Mouse (Mus musculus) hindbrain, embryonic 15.5 days (tissue): ENCODE results near the gene Wdsub1. TPM values are rescaled to one million over a fixed set of nuclear protein-coding genes. Genes with fewer than 3 reads are reported as not detected.
A peak's percentile ranks its signal among the peaks of the same experiment; 100 is the strongest.

ENCODE experiments used
- ATAC-seq: fragments of 200-750 bp; cut with Nextera tagmentation; 2 replicates; pipeline ENCODE4 v1.8.0; 2017; ENCODE audit warnings: low read depth, moderate number of reproducible peaks, moderate TSS enrichment; ENCODE audit not compliant: low FRiP score
- H3K27ac ChIP-seq: fragments of 300-500 bp; sonication (generic); replicated peaks from 2 replicates; pipeline ENCODE4 v1.5.1; 2015; ENCODE audit warnings: mild to moderate bottlenecking, inconsistent platforms
- H3K27me3 ChIP-seq: fragments of 300-500 bp; sonication (generic); 2 replicates; pipeline ENCODE4 v1.6.1; 2015; ENCODE audit warnings: control low read depth, inconsistent platforms
- H3K36me3 ChIP-seq: fragments of 300-500 bp; sonication (generic); 2 replicates; pipeline ENCODE4 v1.6.1; 2015; ENCODE audit warnings: control low read depth, inconsistent platforms
- H3K4me1 ChIP-seq: fragments of 300-500 bp; sonication (generic); replicated peaks from 2 replicates; pipeline ENCODE4 v1.6.1; 2015; ENCODE audit warnings: control low read depth, inconsistent platforms
- H3K4me2 ChIP-seq: fragments of 300-500 bp; sonication (generic); 2 replicates; pipeline ENCODE4 v1.6.1; 2015; ENCODE audit warnings: moderate library complexity, mild to moderate bottlenecking, inconsistent platforms
- H3K4me3 ChIP-seq: fragments of 300-500 bp; sonication (generic); 2 replicates; pipeline ENCODE4 v1.5.1; 2015; ENCODE audit warnings: mild to moderate bottlenecking, inconsistent platforms
- H3K9ac ChIP-seq: fragments of 300-500 bp; sonication (generic); 2 replicates; pipeline ENCODE4 v1.6.1; 2015; ENCODE audit warnings: inconsistent platforms
- H3K9me3 ChIP-seq: fragments of 300-500 bp; sonication (generic); 2 replicates; pipeline ENCODE4 v1.6.1; 2016; ENCODE audit warnings: control low read depth, inconsistent platforms
- WGBS: fragments of 180-500 bp; shearing (Covaris S2); methylation state at CpG from one replicate; pipeline ENCODE4 v1.1.7; 2015; 5-methylcytosine and 5-hydroxymethylcytosine counted together
- polyA plus RNA-seq: library from polyadenylated mRNA; unstranded; fragments of >200 nt; fragmentation: Nextera tagmentation; extraction: Ambion mirVana; gene quantifications from 2 replicates; pipeline ENCODE4 v1.2.1, GENCODE M21; 2015

The Wdsub1 gene
- polyA plus RNA-seq, 1 experiment from 2014 or later = 18.8 TPM

- Histone ChIP-seq H3K9me3 (no peaks in the 10 kb centered on the region), H3K9ac (no peak overlapping the region), H3K4me1 (peaks cover 15% of the 10 kb centered on the region), H3K27ac (peak overlapping the region; percentile 33), H3K4me3 (no peak overlapping the region), H3K4me2 (no peak overlapping the region), H3K27me3 (no peaks in the 10 kb centered on the region), H3K36me3 (no peaks in the 10 kb centered on the region)
- no peak for ATAC-seq
- 62% methylated on average over 11 of the region's 12 CpGs for WGBS
These were observed 41.0 kb downstream of the Wdsub1 start for GRCm38 (mm10) chr2:59841189-59841939.

DNA sequence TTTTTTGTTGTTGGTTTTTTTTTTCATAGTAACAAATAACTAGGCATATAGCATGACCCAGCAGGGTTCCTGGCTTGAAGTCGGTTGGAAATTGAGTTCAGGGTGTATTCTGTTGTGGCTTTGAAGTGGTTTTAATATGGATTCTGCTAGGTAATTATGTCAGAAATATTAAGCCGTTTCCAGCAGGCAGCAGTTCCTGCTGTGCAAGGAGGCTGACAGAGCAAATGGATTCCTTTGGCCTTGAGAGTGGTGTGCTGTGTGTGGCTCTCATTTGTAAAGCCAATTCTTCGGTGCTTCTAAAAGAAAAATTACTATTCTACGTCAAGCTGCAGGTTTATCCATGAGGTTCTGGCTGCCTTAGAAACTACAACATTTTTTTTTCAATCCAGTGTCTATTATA, 42.2 kb downstream of the Wdsub1 start:
- H3K9ac ChIP-seq = no peak overlapping the region
- peak overlapping the region; percentile 33 for H3K27ac ChIP-seq
- 27% methylated on average over 4 of the region's 4 CpGs for WGBS
- no peak for ATAC-seq
- H3K4me3 ChIP-seq = no peak overlapping the region
- H3K27me3 ChIP-seq = no peaks in the 10 kb centered on the region
- no peak overlapping the region for H3K4me2 ChIP-seq
- H3K36me3 ChIP-seq = no peaks in the 10 kb centered on the region
- H3K9me3 ChIP-seq = no peaks in the 10 kb centered on the region
- H3K4me1 ChIP-seq = peaks cover 15% of the 10 kb centered on the region

GRCm38 (mm10) chr2:59839755-59840154, 42.6 kb downstream of the Wdsub1 start:
- Histone ChIP-seq H3K36me3 (no peaks in the 10 kb centered on the region), H3K4me3 (no peak overlapping the region), H3K4me1 (peaks cover 15% of the 10 kb centered on the region), H3K27ac (peak overlapping the region; percentile 33), H3K4me2 (no peak overlapping the region), H3K27me3 (no peaks in the 10 kb centered on the region), H3K9me3 (no peaks in the 10 kb centered on the region), H3K9ac (no peak overlapping the region)
- 82% methylated on average over 2 of the region's 2 CpGs for WGBS
- ATAC-seq = no peak

GRCm38 (mm10) chr2:59838825-59839224, 43.6 kb downstream of the Wdsub1 start:
- ATAC-seq = no peak; the same call in 1 of the 2 replicates
- H3K27ac ChIP-seq = 0 out of 2 replicates have a peak overlapping the region, but pooled peaks have one; percentile 34
- no peaks in the 10 kb centered on the region for H3K36me3 ChIP-seq
- no peak overlapping the region for H3K4me2 ChIP-seq
- H3K9ac ChIP-seq = no peak overlapping the region
- no peaks in the 10 kb centered on the region for H3K9me3 ChIP-seq
- peaks cover 15% of the 10 kb centered on the region for H3K4me1 ChIP-seq
- H3K4me3 ChIP-seq = no peak overlapping the region
- WGBS = 88% methylated on average over 8 of the region's 8 CpGs
- H3K27me3 ChIP-seq = no peaks in the 10 kb centered on the region

DNA sequence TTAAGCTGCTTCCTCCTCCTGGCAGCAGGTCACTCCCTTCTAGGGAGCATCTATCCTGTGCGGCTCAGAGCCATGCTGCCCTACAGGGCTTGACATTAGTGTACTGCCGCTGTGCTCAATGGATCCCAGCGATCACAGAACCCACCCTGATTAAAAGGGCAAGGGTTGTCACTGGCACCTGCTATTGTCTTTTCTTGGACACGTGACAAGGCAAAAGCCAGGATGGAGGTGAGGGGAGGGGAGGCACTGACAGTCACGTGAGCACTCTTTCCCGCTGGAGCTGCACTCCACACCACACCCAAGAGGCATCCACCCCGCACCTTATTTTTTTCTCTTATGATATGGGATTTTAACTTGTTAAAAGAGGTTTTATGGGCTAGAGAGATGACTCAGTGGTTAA, 50.6 kb downstream of the Wdsub1 start:
- peaks cover 31% of the 10 kb centered on the region for H3K4me1 ChIP-seq
- no peak overlapping the region for H3K27ac ChIP-seq
- H3K4me2 ChIP-seq = no peak overlapping the region
- no peak overlapping the region for H3K9ac ChIP-seq
- ATAC-seq = no peak
- no peaks in the 10 kb centered on the region for H3K27me3 ChIP-seq
- no peak overlapping the region for H3K4me3 ChIP-seq
- no peaks in the 10 kb centered on the region for H3K9me3 ChIP-seq
- 81% methylated on average over 7 of the region's 7 CpGs for WGBS
- H3K36me3 ChIP-seq = no peaks in the 10 kb centered on the region

- no peaks in the 10 kb centered on the region for H3K36me3 ChIP-seq
- H3K27ac ChIP-seq = no peak overlapping the region
- no peak overlapping the region for H3K4me3 ChIP-seq
- no peaks in the 10 kb centered on the region for H3K9me3 ChIP-seq
- H3K4me2 ChIP-seq = no peak overlapping the region
- H3K9ac ChIP-seq = no peak overlapping the region
- H3K27me3 ChIP-seq = no peaks in the 10 kb centered on the region
- ATAC-seq = no peak
- 86% methylated on average over 5 of the region's 5 CpGs for WGBS
- peaks cover 31% of the 10 kb centered on the region for H3K4me1 ChIP-seq
These were observed 51.5 kb downstream of the Wdsub1 start for GRCm38 (mm10) chr2:59830940-59831339.

GRCm38 (mm10) chr2:59830151-59830550, 52.2 kb downstream of the Wdsub1 start:
- Histone ChIP-seq H3K4me2 (no peak overlapping the region), H3K9me3 (no peaks in the 10 kb centered on the region), H3K27ac (peak overlapping the region; percentile 33; the same call in 1 of the 2 replicates), H3K4me1 (peaks cover 31% of the 10 kb centered on the region), H3K9ac (no peak overlapping the region), H3K36me3 (no peaks in the 10 kb centered on the region), H3K27me3 (no peaks in the 10 kb centered on the region), H3K4me3 (no peak overlapping the region)
- peak; percentile 49; the same call in 1 of the 2 replicates for ATAC-seq
- WGBS = 30% methylated on average over 9 of the region's 9 CpGs

DNA sequence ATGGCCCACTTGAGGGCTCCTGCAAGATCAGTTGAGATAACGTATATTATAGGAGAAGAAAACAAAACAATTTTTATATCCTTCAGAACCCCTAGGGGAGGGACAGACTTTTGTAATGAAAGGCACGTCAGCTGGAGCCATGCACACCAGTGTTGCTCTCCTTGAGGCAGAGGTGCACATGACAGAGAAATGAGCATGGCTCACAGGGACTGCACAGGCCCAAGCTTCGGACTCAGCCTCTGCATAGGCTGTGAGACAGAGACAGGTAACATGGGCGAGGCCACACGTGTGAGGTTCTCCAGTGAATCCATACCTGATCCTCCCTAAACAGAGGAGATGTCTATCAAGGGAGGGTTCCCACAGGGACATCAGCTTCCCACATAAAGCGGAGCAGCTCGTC, 52.7 kb downstream of the Wdsub1 start:
- ATAC-seq = peak; percentile 20; the same call in 1 of the 2 replicates
- Histone ChIP-seq H3K4me2 (no peak overlapping the region), H3K27ac (peak overlapping the region; percentile 33; the same call in 1 of the 2 replicates), H3K4me1 (peaks cover 31% of the 10 kb centered on the region), H3K36me3 (no peaks in the 10 kb centered on the region), H3K4me3 (no peak overlapping the region), H3K9me3 (no peaks in the 10 kb centered on the region), H3K9ac (no peak overlapping the region), H3K27me3 (no peaks in the 10 kb centered on the region)
- 73% methylated on average over 7 of the region's 7 CpGs for WGBS

DNA sequence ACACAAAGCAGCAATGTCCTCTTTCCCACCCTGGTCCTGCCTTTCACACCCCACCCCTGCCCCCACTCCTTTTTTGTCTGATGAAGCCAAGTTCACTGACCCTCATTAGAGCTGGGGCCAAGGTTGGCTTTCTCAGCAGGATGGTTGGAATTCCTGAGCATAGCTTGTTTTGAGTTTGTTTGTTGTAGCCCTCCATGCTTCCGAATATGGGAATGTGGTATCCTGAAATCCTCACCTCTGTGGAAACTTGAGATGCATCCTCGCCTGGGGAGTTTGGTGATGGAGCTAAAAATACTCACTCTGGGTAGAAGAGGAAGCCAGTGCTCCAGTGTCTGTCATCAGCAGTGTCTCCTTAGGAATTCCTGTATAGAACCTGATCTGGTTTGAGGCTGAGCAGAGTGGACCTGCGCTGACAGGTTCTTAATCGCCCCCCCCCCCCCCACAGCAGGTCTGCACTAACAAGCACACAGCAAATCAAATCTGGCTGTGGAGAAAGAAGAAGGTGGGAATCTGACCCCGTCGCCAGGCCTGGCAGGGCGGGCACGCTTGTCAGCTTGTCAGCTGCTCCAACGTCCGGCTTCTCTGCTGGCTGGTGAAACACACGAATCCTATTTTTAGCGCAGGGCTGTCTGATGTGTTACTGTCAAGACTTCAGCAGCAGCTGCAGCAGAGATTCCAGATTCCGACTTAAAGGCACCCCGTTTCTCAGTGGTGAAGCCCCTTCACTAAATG, 53.4 kb downstream of the Wdsub1 start:
- Histone ChIP-seq H3K27me3 (no peaks in the 10 kb centered on the region), H3K4me2 (0 out of 2 replicates have a peak overlapping the region, but pooled peaks have one; percentile 11), H3K36me3 (no peaks in the 10 kb centered on the region), H3K4me1 (peaks cover 31% of the 10 kb centered on the region), H3K4me3 (no peak overlapping the region), H3K9me3 (no peaks in the 10 kb centered on the region), H3K9ac (no peak overlapping the region), H3K27ac (peak overlapping the region; percentile 30)
- 30% methylated on average over 14 of the region's 14 CpGs for WGBS
- no peak for ATAC-seq

GRCm38 (mm10) chr2:59828103-59828655, 54.2 kb downstream of the Wdsub1 start:
- Histone ChIP-seq H3K27ac (no peak overlapping the region), H3K27me3 (no peaks in the 10 kb centered on the region), H3K4me2 (no peak overlapping the region), H3K9ac (no peak overlapping the region), H3K4me1 (peaks cover 31% of the 10 kb centered on the region), H3K4me3 (no peak overlapping the region), H3K9me3 (no peaks in the 10 kb centered on the region), H3K36me3 (no peaks in the 10 kb centered on the region)
- ATAC-seq = no peak
- WGBS = 57% methylated on average over 11 of the region's 11 CpGs

DNA sequence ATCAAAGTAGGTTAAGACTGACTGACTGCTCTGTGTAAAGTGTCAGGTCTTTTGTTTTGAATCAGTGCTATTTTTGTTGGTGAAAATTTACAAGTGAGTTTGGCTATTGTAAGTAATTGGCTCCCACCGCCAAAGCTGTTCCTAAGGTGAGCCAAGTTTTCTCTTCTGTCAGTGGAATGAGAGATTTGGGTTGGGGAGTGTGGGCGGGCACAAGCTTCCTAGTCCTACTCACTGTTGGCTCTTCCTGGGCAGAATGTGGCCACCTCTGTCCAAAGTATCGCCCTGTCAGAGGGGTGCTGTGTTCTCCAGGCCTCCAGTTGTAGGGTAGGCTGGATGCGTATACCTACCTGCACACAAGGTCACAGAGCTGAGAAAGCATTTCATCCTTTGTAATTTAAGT, 57.0 kb downstream of the Wdsub1 start:
- Histone ChIP-seq H3K4me2 (no peak overlapping the region), H3K4me1 (peaks cover 26% of the 10 kb centered on the region), H3K36me3 (no peaks in the 10 kb centered on the region), H3K9ac (no peak overlapping the region), H3K4me3 (no peak overlapping the region), H3K27ac (no peak overlapping the region), H3K27me3 (no peaks in the 10 kb centered on the region), H3K9me3 (no peaks in the 10 kb centered on the region)
- no peak for ATAC-seq
- 81% methylated on average over 4 of the region's 4 CpGs for WGBS

DNA sequence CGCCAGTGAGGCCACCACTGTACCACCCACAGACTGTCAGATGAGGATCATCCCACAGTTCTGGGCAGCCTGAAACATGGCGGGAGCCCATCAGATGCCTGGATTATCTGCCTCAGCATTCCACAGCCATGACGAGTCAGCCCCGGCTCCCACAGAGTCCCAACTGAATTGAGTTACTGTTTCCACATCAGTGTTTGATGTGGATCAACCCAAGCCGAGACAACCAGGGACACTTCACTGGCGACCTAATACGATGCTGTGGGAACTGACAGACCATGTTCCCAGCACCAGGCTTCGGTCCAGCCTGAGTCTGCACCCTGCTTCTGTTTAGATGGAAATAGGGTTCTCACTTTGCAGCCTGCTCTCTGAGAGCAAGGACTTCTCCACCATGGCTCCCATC, 58.1 kb downstream of the Wdsub1 start:
- WGBS = 75% methylated on average over 8 of the region's 8 CpGs
- H3K4me3 ChIP-seq = no peak overlapping the region
- H3K27ac ChIP-seq = no peak overlapping the region
- no peak for ATAC-seq
- H3K27me3 ChIP-seq = no peaks in the 10 kb centered on the region
- H3K4me1 ChIP-seq = peaks cover 19% of the 10 kb centered on the region
- no peaks in the 10 kb centered on the region for H3K36me3 ChIP-seq
- no peak overlapping the region for H3K9ac ChIP-seq
- H3K9me3 ChIP-seq = no peaks in the 10 kb centered on the region
- H3K4me2 ChIP-seq = no peak overlapping the region
